Mouse (Mus musculus): ENCODE measurements at regions not wholly inside any gene's neighbourhood (a gene's known extent, or its start where the extent isn't known, plus 50 kb on each side); places are given as distances from the start of the nearest gene placed in this dataset.

GRCm38 (mm10) chr8:34505102-34505501, 393.6 kb upstream of the Gm10131 start:
- TF ChIP-seq POU5F1 (IDR thresholded peaks at IDR 0.05; ENCODE audit: borderline replicate concordance, low read length) = no peak
- TF ChIP-seq CTCF (conservative IDR thresholded peaks at IDR 0.05; ENCODE audit: low read length) = no peak
- TF ChIP-seq NANOG (IDR thresholded peaks at IDR 0.05; ENCODE audit: borderline replicate concordance, low read length) = no peak
- Histone ChIP-seq H3K4me3 (replicated peaks; ENCODE audit: low read length) (no peak overlapping the region), H3K4me1 (replicated peaks; ENCODE audit: low read depth, low read length) (peaks cover 11% of the 10 kb centered on the region), H3K36me3 (ENCODE audit: insufficient read depth, low read length) (no peaks in the 10 kb centered on the region), H3K27me3 (ENCODE audit: insufficient read depth, low read length) (peaks cover 24% of the 10 kb centered on the region), H3K9me3 (ENCODE audit: low read length) (peaks cover 12% of the 10 kb centered on the region; the same call in 1 of the 2 replicates)

- H3K9me3 ChIP-seq (ENCODE audit: low read length) = no peaks in the 10 kb centered on the region
- H3K4me1 ChIP-seq (replicated peaks; ENCODE audit: low read depth, low read length) = peaks cover 11% of the 10 kb centered on the region
- no peak for TF ChIP-seq POU5F1 (IDR thresholded peaks at IDR 0.05; ENCODE audit: borderline replicate concordance, low read length)
- no peak for TF ChIP-seq CTCF (conservative IDR thresholded peaks at IDR 0.05; ENCODE audit: low read length)
- no peak for TF ChIP-seq NANOG (IDR thresholded peaks at IDR 0.05; ENCODE audit: borderline replicate concordance, low read length)
- peaks cover 13% of the 10 kb centered on the region; the same call in 1 of the 2 replicates for H3K27me3 ChIP-seq (ENCODE audit: insufficient read depth, low read length)
- no peaks in the 10 kb centered on the region for H3K36me3 ChIP-seq (ENCODE audit: insufficient read depth, low read length)
- H3K4me3 ChIP-seq (replicated peaks; ENCODE audit: low read length) = no peak overlapping the region
Observed at GRCm38 (mm10) chr8:34502606-34503162, 391.1 kb upstream of the Gm10131 start.

GRCm38 (mm10) chr8:34499196-34499595, 387.7 kb upstream of the Gm10131 start:
- TF ChIP-seq CTCF (conservative IDR thresholded peaks at IDR 0.05; ENCODE audit: low read length) (no peak), POU5F1 (IDR thresholded peaks at IDR 0.05; ENCODE audit: borderline replicate concordance, low read length) (no peak), NANOG (IDR thresholded peaks at IDR 0.05; ENCODE audit: borderline replicate concordance, low read length) (no peak)
- Histone ChIP-seq H3K4me3 (replicated peaks; ENCODE audit: low read length) (no peak overlapping the region), H3K36me3 (ENCODE audit: insufficient read depth, low read length) (no peaks in the 10 kb centered on the region), H3K27me3 (ENCODE audit: insufficient read depth, low read length) (0 out of 2 replicates have a peak, but pooled peaks cover 5% of the 10 kb centered on the region), H3K9me3 (ENCODE audit: low read length) (no peaks in the 10 kb centered on the region), H3K4me1 (replicated peaks; ENCODE audit: low read depth, low read length) (no peaks in the 10 kb centered on the region)

GRCm38 (mm10) chr8:34496751-34497150, 385.2 kb upstream of the Gm10131 start:
- H3K36me3 ChIP-seq (ENCODE audit: insufficient read depth, low read length) = no peaks in the 10 kb centered on the region
- H3K4me1 ChIP-seq (replicated peaks; ENCODE audit: low read depth, low read length) = no peaks in the 10 kb centered on the region
- TF ChIP-seq CTCF (conservative IDR thresholded peaks at IDR 0.05; ENCODE audit: low read length) (no peak), NANOG (IDR thresholded peaks at IDR 0.05; ENCODE audit: borderline replicate concordance, low read length) (no peak), POU5F1 (IDR thresholded peaks at IDR 0.05; ENCODE audit: borderline replicate concordance, low read length) (no peak)
- no peaks in the 10 kb centered on the region for H3K9me3 ChIP-seq (ENCODE audit: low read length)
- no peak overlapping the region for H3K4me3 ChIP-seq (replicated peaks; ENCODE audit: low read length)
- 0 out of 2 replicates have a peak, but pooled peaks cover 5% of the 10 kb centered on the region for H3K27me3 ChIP-seq (ENCODE audit: insufficient read depth, low read length)

GRCm38 (mm10) chr8:34495974-34496373, 384.4 kb upstream of the Gm10131 start:
- 0 out of 2 replicates have a peak, but pooled peaks cover 5% of the 10 kb centered on the region for H3K27me3 ChIP-seq (ENCODE audit: insufficient read depth, low read length)
- no peak overlapping the region for H3K4me3 ChIP-seq (replicated peaks; ENCODE audit: low read length)
- no peaks in the 10 kb centered on the region for H3K36me3 ChIP-seq (ENCODE audit: insufficient read depth, low read length)
- no peaks in the 10 kb centered on the region for H3K9me3 ChIP-seq (ENCODE audit: low read length)
- no peaks in the 10 kb centered on the region for H3K4me1 ChIP-seq (replicated peaks; ENCODE audit: low read depth, low read length)
- TF ChIP-seq NANOG (IDR thresholded peaks at IDR 0.05; ENCODE audit: borderline replicate concordance, low read length) = no peak
- no peak for TF ChIP-seq POU5F1 (IDR thresholded peaks at IDR 0.05; ENCODE audit: borderline replicate concordance, low read length)
- no peak for TF ChIP-seq CTCF (conservative IDR thresholded peaks at IDR 0.05; ENCODE audit: low read length)

GRCm38 (mm10) chr8:34488746-34489400, 377.3 kb upstream of the Gm10131 start:
- Histone ChIP-seq H3K4me3 (replicated peaks; ENCODE audit: low read length) (no peak overlapping the region), H3K9me3 (ENCODE audit: low read length) (no peaks in the 10 kb centered on the region), H3K27me3 (ENCODE audit: insufficient read depth, low read length) (peaks cover 11% of the 10 kb centered on the region), H3K36me3 (ENCODE audit: insufficient read depth, low read length) (no peaks in the 10 kb centered on the region), H3K4me1 (replicated peaks; ENCODE audit: low read depth, low read length) (no peaks in the 10 kb centered on the region)
- TF ChIP-seq CTCF (conservative IDR thresholded peaks at IDR 0.05; ENCODE audit: low read length) (no peak), POU5F1 (IDR thresholded peaks at IDR 0.05; ENCODE audit: borderline replicate concordance, low read length) (no peak), NANOG (IDR thresholded peaks at IDR 0.05; ENCODE audit: borderline replicate concordance, low read length) (no peak)

- no peak overlapping the region for H3K4me3 ChIP-seq (replicated peaks; ENCODE audit: low read length)
- TF ChIP-seq CTCF (conservative IDR thresholded peaks at IDR 0.05; ENCODE audit: low read length) (no peak), POU5F1 (IDR thresholded peaks at IDR 0.05; ENCODE audit: borderline replicate concordance, low read length) (no peak), NANOG (IDR thresholded peaks at IDR 0.05; ENCODE audit: borderline replicate concordance, low read length) (no peak)
- H3K9me3 ChIP-seq (ENCODE audit: low read length) = no peaks in the 10 kb centered on the region
- H3K27me3 ChIP-seq (ENCODE audit: insufficient read depth, low read length) = peaks cover 13% of the 10 kb centered on the region
- no peaks in the 10 kb centered on the region for H3K4me1 ChIP-seq (replicated peaks; ENCODE audit: low read depth, low read length)
- H3K36me3 ChIP-seq (ENCODE audit: insufficient read depth, low read length) = no peaks in the 10 kb centered on the region
Observed at GRCm38 (mm10) chr8:34486433-34487096, 375.0 kb upstream of the Gm10131 start.

- Histone ChIP-seq H3K4me3 (replicated peaks; ENCODE audit: low read length) (no peak overlapping the region), H3K27me3 (ENCODE audit: insufficient read depth, low read length) (peaks cover 13% of the 10 kb centered on the region), H3K9me3 (ENCODE audit: low read length) (no peaks in the 10 kb centered on the region), H3K36me3 (ENCODE audit: insufficient read depth, low read length) (no peaks in the 10 kb centered on the region), H3K4me1 (replicated peaks; ENCODE audit: low read depth, low read length) (no peaks in the 10 kb centered on the region)
- TF ChIP-seq CTCF (conservative IDR thresholded peaks at IDR 0.05; ENCODE audit: low read length) (no peak), NANOG (IDR thresholded peaks at IDR 0.05; ENCODE audit: borderline replicate concordance, low read length) (no peak), POU5F1 (IDR thresholded peaks at IDR 0.05; ENCODE audit: borderline replicate concordance, low read length) (no peak)
Observed at GRCm38 (mm10) chr8:34485905-34486304, 374.4 kb upstream of the Gm10131 start.

All from E14TG2a.4 (cell line).